Mouse (Mus musculus): ENCODE measurements around the gene Vash2. TPM values are rescaled to one million over a fixed set of nuclear protein-coding genes. Genes with fewer than 3 reads are reported as not detected.

Vash2 gene
- polyA plus RNA-seq, 1 experiment from 2014 or later, result 1.5 TPM

DNA sequence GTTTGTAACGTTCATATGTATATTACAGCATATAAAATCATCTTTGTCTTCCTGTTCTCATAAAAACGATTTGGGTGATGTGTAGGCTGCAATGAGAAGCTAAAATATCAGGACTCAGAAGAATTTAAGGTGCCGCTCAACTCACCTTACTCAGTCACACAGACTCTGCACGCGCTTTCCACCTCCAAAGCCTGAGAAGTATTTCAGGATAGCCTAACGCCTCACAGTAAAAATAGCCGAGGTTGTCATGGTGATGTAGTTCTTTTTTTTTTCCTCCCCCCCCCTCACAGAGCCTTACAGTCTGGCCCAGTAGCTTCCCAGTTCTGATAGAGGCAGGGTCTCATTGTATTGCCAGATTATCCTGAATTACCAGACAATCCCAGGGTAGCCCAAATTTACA lies 60.2 kb downstream of the Vash2 start:
- H3K4me1 ChIP-seq (replicated peaks), result peaks cover 3% of the 10 kb centered on the region; the same call in 1 of the 2 replicates
- ATAC-seq (ENCODE audit: low read depth) (no peak), DNase-seq (no peak)
- H3K9ac ChIP-seq, result no peak overlapping the region
- no peaks in the 10 kb centered on the region for H3K9me3 ChIP-seq (replicated peaks)
- H3K27me3 ChIP-seq, result peaks cover 15% of the 10 kb centered on the region; the same call in 1 of the 2 replicates
- H3K27ac ChIP-seq, result no peak overlapping the region
- H3K36me3 ChIP-seq, result no peaks in the 10 kb centered on the region
- no peak overlapping the region for H3K4me3 ChIP-seq (replicated peaks)
- WGBS (ENCODE audit: insufficient replicate concordance), result 55% methylated on average over 7 of the region's 7 CpGs
- no peak overlapping the region for H3K4me2 ChIP-seq

DNA sequence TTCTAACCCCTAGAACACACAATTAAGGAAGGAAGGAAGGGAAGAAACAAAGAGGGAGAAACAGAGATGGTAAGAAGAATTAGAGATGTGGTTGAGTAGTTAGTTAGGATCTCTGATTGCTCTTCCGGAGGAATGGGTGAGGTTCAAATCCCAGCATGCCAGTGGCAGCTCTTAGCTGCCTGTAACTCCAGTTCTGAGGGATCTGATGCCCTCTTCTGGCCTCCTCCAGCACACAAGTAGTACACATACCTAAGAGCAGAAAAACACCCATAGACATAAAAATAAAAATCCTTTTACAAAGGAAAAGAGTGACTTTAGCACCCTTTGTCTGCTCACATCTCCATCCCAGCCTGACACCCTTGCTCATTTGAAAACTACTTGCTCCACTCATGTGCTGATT lies 66.5 kb downstream of the Vash2 start:
- WGBS (ENCODE audit: insufficient replicate concordance), result 54% methylated on average over 1 of the region's 1 CpGs
- DNase-seq (no peak), ATAC-seq (ENCODE audit: low read depth) (no peak)
- Histone ChIP-seq H3K4me2 (peak overlapping the region; percentile 89; the same call in 1 of the 2 replicates), H3K4me3 (replicated peaks) (no peak overlapping the region), H3K27me3 (0 out of 2 replicates have a peak, but pooled peaks cover 7% of the 10 kb centered on the region), H3K9me3 (replicated peaks) (no peaks in the 10 kb centered on the region), H3K36me3 (no peaks in the 10 kb centered on the region), H3K27ac (no peak overlapping the region), H3K4me1 (replicated peaks) (peaks cover 16% of the 10 kb centered on the region), H3K9ac (no peak overlapping the region)

DNA sequence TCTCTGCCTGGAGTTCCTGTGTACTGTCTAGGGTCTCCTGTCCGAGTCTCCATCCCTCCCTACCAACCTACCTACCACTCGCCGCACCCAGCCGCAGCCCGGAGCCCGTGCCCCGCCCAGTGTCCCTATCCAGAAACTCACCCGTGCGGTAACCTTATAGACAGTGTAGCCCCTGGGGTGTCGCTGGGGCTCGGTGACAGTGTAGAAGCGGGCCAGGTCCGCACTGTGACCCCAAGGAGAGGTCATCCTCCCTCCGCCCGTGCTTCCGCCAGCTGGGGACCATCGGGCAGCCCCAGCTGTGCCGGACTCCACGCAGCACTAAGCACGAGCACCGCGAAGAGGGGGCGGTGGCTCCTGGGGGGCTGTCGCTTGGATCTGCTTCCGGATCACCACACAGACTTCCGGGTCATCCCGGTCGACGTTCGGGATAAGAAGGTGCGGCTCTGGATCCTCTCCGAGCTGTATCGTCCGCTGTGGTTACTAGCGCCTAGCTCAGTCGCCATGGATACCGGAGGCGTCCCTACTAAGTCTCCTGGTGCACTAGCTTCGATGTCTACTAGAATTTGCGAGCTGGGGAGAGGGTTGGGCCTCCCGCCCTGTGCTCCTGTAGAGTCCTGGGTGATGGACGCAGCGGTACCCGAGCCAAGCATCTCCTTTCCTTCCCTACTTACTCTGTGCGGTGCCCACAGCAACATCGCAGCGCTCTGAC lies 67.5 kb downstream of the Vash2 start, which contains the start of gene Rps6kc1:
Gene Rps6kc1, minus strand, starts transcription at position 356 of the 709 bp plus-strand sequence.
- no peaks in the 10 kb centered on the region for H3K9me3 ChIP-seq (replicated peaks)
- H3K4me3 ChIP-seq (replicated peaks), result peak within 1 kb of the TSS; percentile 80
- WGBS (ENCODE audit: insufficient replicate concordance), result 2% methylated on average over 47 of the region's 47 CpGs
- H3K27me3 ChIP-seq, result 0 out of 2 replicates have a peak, but pooled peaks cover 7% of the 10 kb centered on the region
- peaks cover 16% of the 10 kb centered on the region for H3K4me1 ChIP-seq (replicated peaks)
- H3K27ac ChIP-seq, result no peak within 1 kb of the TSS; the same call in 1 of the 2 replicates
- H3K9ac ChIP-seq, result peak within 1 kb of the TSS; percentile 79
- ATAC-seq (ENCODE audit: low read depth), result peak; percentile 90
- no peaks in the 10 kb centered on the region for H3K36me3 ChIP-seq
- peak; percentile 66 for DNase-seq
- peak within 1 kb of the TSS; percentile 89 for H3K4me2 ChIP-seq

DNA sequence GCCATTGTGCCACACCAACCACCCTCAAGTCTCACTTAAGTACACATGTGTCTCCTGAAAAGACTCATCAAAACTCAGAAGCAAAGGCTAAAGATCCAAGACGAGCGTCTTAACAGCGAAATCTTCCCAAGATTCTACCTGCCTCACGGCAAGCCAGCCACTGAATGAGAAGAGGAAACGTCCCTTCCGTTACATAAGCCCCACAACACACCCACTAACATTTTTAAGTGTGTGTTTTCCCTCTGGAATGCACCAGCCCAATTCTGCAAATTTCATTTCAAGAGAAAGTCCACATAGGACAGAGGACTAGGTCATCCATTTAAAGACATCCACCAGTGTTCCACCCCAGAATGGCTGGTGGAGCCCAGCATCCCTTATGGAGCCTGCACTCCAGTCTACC lies 68.3 kb downstream of the Vash2 start:
- Histone ChIP-seq H3K9me3 (replicated peaks) (no peaks in the 10 kb centered on the region), H3K36me3 (no peaks in the 10 kb centered on the region), H3K4me1 (replicated peaks) (peaks cover 16% of the 10 kb centered on the region), H3K27ac (no peak overlapping the region), H3K27me3 (0 out of 2 replicates have a peak, but pooled peaks cover 7% of the 10 kb centered on the region), H3K9ac (peak overlapping the region; percentile 79), H3K4me2 (peak overlapping the region; percentile 89), H3K4me3 (replicated peaks) (peak overlapping the region; percentile 80)
- ATAC-seq (ENCODE audit: low read depth) (no peak), DNase-seq (no peak)
- WGBS (ENCODE audit: insufficient replicate concordance), result 65% methylated on average over 6 of the region's 6 CpGs

DNA sequence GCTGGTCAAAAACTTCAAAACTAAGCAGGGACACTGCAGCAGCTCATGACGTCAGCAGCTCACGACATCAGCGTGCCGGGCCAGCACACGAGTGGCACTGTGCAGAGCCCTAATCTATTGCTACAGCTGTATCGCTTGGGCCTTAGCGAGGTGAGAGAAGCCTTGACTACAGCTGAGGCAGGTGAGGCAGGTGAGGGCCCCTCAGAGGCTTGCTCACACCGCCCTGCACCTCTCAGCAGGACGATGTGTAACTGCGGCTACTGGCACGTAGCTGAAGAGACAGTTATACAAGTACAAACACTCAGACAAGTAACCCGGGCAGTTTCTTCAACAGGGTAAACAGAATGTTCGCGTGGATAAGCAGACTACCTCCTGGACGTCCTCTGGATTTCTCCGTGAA lies 74.4 kb downstream of the Vash2 start:
- H3K9me3 ChIP-seq (replicated peaks), result no peaks in the 10 kb centered on the region
- H3K27me3 ChIP-seq, result no peaks in the 10 kb centered on the region
- peaks cover 14% of the 10 kb centered on the region for H3K36me3 ChIP-seq
- no peak for DNase-seq
- no peak overlapping the region for H3K4me3 ChIP-seq (replicated peaks)
- WGBS (ENCODE audit: insufficient replicate concordance), result 81% methylated on average over 16 of the region's 16 CpGs
- ATAC-seq (ENCODE audit: low read depth), result no peak
- H3K27ac ChIP-seq, result no peak overlapping the region
- H3K4me1 ChIP-seq (replicated peaks), result no peaks in the 10 kb centered on the region
- no peak overlapping the region for H3K9ac ChIP-seq
- H3K4me2 ChIP-seq, result no peak overlapping the region

DNA sequence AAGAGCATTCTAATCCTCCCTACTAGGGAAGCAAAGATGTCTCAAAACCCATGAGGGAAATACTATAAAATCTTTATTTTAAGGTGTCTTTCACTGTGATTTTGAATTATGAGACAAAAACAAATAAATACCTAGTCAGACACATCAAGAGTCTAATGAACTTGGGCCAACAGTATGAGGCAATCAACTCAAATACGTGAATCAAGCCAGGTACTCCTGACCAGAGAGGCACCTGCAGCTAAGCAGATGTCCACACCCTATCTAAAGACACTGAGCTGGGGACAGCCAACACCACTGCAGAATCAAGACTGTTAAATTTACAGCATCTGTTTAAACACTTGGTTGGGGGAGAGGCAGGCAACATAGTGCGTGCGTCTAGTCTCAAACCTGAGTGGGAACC lies 75.0 kb downstream of the Vash2 start:
- H3K4me2 ChIP-seq, result no peak overlapping the region
- no peaks in the 10 kb centered on the region for H3K27me3 ChIP-seq
- no peak overlapping the region for H3K9ac ChIP-seq
- 83% methylated on average over 3 of the region's 3 CpGs for WGBS (ENCODE audit: insufficient replicate concordance)
- no peaks in the 10 kb centered on the region for H3K4me1 ChIP-seq (replicated peaks)
- H3K36me3 ChIP-seq, result peaks cover 16% of the 10 kb centered on the region
- ATAC-seq (ENCODE audit: low read depth), result no peak
- no peak overlapping the region for H3K27ac ChIP-seq
- no peak overlapping the region for H3K4me3 ChIP-seq (replicated peaks)
- no peak for DNase-seq
- no peaks in the 10 kb centered on the region for H3K9me3 ChIP-seq (replicated peaks)

DNA sequence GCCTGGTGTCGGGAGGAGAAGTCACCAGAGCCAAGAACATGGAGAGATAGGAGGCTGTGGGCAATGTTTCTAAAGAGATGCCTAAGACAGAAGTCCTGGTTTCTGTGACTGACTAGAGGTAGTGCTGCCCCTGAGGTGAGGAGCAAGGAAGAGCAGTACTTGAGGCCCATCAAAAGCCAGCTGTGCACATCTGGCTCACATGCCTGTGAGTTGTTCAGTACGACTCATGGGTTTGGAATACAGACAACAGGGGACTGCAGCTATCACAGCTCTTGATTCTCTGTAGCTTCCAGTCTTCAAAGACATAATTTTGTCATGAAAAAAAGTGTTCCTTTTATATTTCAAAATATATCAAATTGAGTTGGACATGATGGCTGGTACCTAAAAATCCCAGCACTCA lies 78.0 kb downstream of the Vash2 start:
- H3K27me3 ChIP-seq, result no peaks in the 10 kb centered on the region
- H3K4me2 ChIP-seq, result no peak overlapping the region
- WGBS (ENCODE audit: insufficient replicate concordance), result 67% methylated on average over 2 of the region's 2 CpGs
- DNase-seq (no peak), ATAC-seq (ENCODE audit: low read depth) (no peak)
- H3K4me1 ChIP-seq (replicated peaks), result peaks cover 1% of the 10 kb centered on the region; the same call in 1 of the 2 replicates
- H3K9me3 ChIP-seq (replicated peaks), result no peaks in the 10 kb centered on the region
- peaks cover 19% of the 10 kb centered on the region for H3K36me3 ChIP-seq
- H3K9ac ChIP-seq, result no peak overlapping the region
- no peak overlapping the region for H3K4me3 ChIP-seq (replicated peaks)
- H3K27ac ChIP-seq, result no peak overlapping the region

DNA sequence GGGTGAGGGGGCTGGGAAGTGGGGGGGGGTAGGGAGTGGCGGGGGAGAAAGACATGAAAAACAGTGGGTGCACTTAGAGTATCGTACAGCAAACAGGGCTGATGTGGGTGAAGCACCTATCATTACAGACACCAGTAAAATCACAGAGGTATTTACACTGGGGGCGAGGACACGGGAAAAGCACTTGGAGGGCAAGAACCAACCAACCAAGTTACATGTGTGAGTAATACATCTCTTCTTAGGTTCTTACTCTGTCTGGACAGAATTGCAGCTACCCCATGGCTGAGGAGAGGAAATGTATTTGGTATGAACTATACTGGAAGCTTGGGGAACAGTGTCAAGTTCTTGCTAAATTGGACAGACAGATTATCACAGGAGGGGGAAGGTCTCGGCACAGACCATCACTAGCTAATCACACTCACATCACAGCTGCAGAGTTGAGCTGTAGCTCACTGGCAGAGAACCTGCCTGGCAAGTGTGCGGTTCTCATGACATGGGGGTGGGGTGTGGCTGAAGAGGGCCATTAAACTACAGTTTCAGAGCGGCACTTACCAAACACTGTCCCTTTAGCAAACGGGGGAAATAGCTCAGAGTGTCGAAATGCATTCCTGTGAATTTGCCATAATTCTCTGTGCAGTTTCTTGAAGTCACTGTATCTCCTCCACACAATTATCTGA lies 80.1 kb downstream of the Vash2 start:
- peaks cover 12% of the 10 kb centered on the region for H3K4me1 ChIP-seq (replicated peaks)
- WGBS (ENCODE audit: insufficient replicate concordance), result 74% methylated on average over 9 of the region's 9 CpGs
- DNase-seq (no peak), ATAC-seq (ENCODE audit: low read depth) (no peak)
- H3K27me3 ChIP-seq, result no peaks in the 10 kb centered on the region
- no peaks in the 10 kb centered on the region for H3K9me3 ChIP-seq (replicated peaks)
- no peak overlapping the region for H3K4me3 ChIP-seq (replicated peaks)
- no peak overlapping the region for H3K9ac ChIP-seq
- H3K4me2 ChIP-seq, result no peak overlapping the region
- H3K27ac ChIP-seq, result no peak overlapping the region
- H3K36me3 ChIP-seq, result peaks cover 15% of the 10 kb centered on the region; the same call in 1 of the 2 replicates

DNA sequence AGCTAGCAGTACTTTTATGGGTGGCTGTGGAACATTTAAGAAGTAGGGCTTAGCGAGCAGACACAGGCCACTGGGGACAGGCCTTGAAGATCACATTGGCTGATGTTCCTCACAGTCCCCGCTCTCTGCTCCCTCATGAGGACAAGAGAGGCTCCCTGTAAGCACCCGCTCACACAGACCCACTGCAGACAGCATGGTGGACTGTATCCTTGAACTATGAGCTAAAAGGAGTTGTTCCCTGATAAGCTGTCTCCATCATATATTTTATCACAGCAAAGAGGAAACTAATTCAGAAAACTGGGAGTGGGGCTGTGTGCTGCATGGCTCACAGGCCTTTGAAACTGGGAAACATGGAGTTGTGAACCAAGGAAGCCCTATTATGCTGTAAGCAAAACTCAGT lies 80.9 kb downstream of the Vash2 start:
- no peak for ATAC-seq (ENCODE audit: low read depth)
- WGBS (ENCODE audit: insufficient replicate concordance), result 76% methylated on average over 3 of the region's 3 CpGs
- H3K36me3 ChIP-seq, result peaks cover 9% of the 10 kb centered on the region; the same call in 1 of the 2 replicates

More for the DNA sequence above, 80.9 kb downstream of the Vash2 start:
- H3K4me1 ChIP-seq (replicated peaks), result peaks cover 20% of the 10 kb centered on the region
- no peak overlapping the region for H3K4me3 ChIP-seq (replicated peaks)
- no peak overlapping the region for H3K27ac ChIP-seq
- no peaks in the 10 kb centered on the region for H3K9me3 ChIP-seq (replicated peaks)
- no peak for DNase-seq
- no peak overlapping the region for H3K9ac ChIP-seq
- H3K27me3 ChIP-seq, result no peaks in the 10 kb centered on the region
- H3K4me2 ChIP-seq, result no peak overlapping the region

All from liver, embryonic 13.5 days (tissue).